Mouse (Mus musculus) frontal cortex, postnatal 36 days (tissue): ENCODE results near the gene Egf.

Experiments used
- DNase-seq, 2 experiments: peaks; one replicate each; pipeline ENCODE4 v3.0.0; 2022; ENCODE audit warnings: low spot score in 2 of 2

Egf gene

GRCm38 (mm10) chr3:129651765-129652164 lies 103.4 kb downstream of the Egf start:
- no peak for DNase-seq

- no peak for DNase-seq
Observed at GRCm38 (mm10) chr3:129650931-129651330, 104.2 kb downstream of the Egf start.

DNA sequence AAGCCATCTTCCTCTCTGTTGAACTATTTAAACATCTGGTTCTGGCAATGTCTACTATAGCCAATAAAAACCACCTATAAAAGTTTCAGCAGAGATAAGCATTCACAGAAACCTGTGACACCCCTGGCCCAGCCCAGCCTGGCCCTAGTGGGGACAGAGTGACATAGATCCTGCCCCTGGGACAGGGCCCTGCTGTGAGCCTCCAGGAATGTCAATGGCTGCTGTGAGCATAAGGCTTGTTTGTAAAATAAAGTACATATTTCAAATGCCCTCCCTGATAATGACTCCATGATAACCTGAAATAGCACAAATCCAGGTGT lies 104.9 kb downstream of the Egf start:
- no peak for DNase-seq

DNA sequence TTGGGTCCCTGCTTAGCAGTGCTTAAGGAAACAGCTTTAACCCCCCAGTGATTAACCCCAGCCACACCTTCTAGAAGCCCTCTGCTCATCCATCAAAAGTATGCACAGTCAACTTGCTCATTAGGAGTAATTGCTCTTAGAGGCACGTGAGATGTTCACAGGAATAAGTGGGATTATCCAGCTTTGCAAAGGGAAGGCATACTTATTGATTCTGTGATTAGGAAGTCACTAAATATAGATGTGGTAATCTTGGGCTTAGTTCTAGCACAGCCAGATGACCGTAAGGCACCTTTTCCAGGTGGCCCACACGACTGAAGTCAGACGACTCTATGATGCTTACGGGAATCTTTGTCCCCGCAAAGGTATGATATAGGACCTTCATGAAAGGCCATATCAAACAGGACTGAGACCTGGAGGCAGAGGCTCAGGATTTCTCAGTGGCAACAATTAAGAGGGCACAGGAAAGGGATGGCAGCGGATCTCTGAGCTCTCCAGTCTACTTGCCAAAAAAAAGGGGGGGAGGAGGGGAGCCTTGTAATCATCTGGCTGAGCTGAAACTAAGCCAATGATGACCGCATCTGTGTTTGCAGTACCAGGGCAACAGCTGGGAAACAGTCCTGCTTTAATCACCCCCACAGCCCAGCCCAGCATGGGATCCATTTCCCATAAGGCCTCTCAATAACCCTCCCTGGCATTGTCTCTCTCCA lies 105.4 kb downstream of the Egf start:
- no peak for DNase-seq

- no peak for DNase-seq
Observed at GRCm38 (mm10) chr3:129648598-129648997, 106.5 kb downstream of the Egf start.

DNA sequence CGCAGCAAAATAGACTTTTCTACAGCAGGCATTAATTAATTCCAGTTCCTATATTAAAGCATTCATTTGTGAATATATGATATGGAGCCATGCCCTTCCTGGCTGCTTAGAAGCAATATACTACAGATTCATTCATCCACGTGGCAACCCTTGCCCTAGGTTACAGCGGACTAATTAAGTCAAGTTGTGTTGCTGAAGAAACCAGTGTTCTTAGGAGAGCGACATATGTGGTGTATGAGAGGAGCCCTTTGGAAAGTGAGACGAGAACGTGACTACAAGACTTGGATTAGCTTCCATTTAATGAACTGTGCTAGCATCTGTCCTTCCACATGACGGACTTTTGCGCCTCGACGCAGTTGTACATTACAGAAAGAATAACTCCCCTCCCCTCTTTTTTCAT lies 107.8 kb downstream of the Egf start:
- no peak for DNase-seq

DNA sequence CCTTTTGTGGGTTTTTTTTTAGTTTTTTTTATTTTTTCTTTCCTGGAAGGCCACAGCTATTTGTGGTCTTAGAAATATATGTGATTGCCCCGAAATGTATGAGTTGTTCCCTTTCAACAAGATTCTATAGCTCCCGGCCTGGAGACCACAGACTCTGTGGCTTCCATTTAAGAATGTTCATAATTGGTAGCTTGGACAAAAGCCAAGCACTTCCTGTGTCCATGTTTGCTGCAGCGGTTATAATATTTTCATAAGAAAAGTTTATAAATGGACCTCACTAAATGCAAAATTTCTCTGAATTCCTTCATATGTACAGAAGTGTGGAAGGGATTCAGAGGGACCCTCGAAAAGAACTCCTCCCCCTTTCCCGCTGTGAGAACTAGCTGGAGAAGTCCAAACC lies 108.3 kb downstream of the Egf start:
- no peak for DNase-seq

- DNase-seq: no peak
Observed at GRCm38 (mm10) chr3:129645409-129645808, 109.7 kb downstream of the Egf start.

DNA sequence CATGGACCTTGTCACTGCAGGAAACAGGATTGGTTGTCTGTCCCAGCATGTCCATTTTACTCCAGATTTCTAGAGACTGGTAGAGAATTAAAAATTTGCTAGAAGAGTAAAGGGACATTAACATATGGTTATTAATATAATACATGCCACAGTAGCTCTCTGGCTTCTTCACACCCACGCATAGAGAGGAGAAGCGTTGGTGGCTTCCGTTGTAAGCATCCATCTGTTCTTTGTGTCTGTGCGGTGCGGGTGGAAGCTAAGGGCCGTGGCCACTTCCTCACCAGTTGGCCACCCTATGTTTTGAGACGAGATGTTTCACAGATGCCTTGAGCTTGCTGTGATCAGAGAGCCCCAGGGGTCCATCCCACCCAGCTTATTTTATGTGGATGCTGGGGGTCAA lies 113.5 kb downstream of the Egf start:
- DNase-seq: peak in 1 of 2 experiments; percentile 52

GRCm38 (mm10) chr3:129640211-129641000 lies 114.7 kb downstream of the Egf start:
- peak in 1 of 2 experiments; percentile 41 for DNase-seq

DNA sequence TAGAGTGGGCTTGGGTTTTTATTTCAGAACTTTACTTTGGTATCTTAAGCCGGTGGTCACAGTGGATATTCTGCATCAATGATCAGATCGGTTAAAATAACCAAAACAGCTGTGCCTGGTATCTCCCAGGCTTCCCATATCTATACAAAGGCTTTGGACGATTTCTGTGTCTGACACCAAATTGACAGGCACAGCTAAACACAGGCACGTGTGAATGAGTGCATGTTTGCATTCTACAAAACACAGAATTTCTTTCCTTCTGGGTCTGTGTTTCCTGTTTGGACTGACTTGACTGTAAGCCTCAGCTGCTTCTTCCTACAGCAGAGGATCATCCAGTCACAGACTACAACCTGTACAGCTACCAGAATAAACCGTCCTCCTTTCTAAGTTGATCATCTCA lies 115.4 kb downstream of the Egf start:
- DNase-seq: no peak

GRCm38 (mm10) chr3:129637446-129637845 lies 117.7 kb downstream of the Egf start:
- DNase-seq: no peak

GRCm38 (mm10) chr3:129634260-129634901 lies 120.7 kb downstream of the Egf start:
- DNase-seq: peak in 1 of 2 experiments; percentile 61

- no peak for DNase-seq
Observed at GRCm38 (mm10) chr3:129633518-129633917, 121.6 kb downstream of the Egf start.

GRCm38 (mm10) chr3:129631857-129632256 lies 123.3 kb downstream of the Egf start:
- no peak for DNase-seq

DNA sequence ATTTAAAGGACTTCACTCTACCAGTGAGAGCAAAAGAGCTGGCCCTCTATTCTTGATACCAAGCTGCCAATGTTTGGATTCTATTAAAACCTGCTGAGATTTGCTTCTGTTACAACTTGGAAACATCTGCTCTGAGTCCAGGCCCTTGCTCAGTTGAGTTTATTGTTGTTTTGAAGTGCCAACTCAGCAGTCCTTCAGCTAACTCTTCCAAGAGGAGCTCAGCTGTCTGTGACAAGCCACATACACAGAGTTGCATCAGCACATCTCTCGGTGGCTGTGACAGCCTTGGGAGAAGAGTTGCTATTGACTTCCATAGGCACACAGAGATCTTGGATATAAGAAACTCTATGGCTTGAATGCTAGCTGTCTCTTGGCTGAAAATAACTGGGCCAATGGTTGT lies 124.1 kb downstream of the Egf start:
- DNase-seq: no peak
